Mouse (Mus musculus): ENCODE measurements around the gene Cldn34c4.

The Cldn34c4 gene

DNA sequence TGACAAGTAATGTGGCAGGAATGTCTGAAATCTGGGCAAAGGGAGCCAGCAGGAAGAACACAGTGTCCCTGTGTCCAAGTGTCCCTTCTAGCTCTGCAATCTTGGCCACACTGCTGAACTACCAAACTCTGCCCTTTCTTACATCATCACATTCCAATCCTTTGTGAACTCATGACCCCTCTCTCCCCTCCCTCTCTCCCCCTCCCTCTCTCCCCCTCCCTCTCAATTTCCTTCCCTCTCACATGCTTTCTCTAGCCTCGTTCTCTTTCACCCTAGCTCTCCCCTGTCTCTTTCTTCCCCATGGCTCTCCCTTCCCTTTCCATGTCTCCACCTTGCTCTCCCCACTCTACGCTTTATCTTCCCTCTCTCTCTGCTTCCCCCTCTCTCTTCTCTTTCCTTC, at the start of gene Cldn34c4:
Cldn34c4 (minus strand) TSS at position 101 of the 400 bp plus-strand sequence.
- no peak for DNase-seq

DNA sequence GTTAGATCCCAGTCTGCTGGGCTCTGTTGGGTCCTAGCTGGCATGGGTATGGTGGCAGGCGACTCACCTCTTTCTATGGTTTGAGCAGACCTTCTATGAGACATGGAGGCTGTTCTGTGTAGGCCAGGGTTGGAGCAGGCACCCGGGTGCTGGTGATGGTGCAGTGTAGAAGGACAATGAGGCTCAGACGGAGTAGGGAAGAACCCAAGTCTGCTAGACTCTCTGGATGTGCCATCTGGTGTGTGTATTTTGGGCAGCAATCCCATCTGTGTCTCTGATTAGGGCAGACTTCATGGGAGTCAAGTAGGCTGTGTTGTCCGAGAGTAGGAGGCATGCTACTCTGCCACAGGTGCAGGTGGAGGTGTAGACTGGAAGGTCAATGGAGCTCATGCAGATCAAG, 10.7 kb upstream of the Cldn34c4 start:
- DNase-seq = no peak

Data from cerebellum, postnatal 10 days (tissue).